Mouse (Mus musculus): ENCODE measurements around the gene Ralb.

Ralb gene

GRCm38 (mm10) chr1:119494024-119494711 lies 10.4 kb downstream of the Ralb start:
- DNase-seq (ENCODE audit: low read depth, low spot score): no peak

DNA sequence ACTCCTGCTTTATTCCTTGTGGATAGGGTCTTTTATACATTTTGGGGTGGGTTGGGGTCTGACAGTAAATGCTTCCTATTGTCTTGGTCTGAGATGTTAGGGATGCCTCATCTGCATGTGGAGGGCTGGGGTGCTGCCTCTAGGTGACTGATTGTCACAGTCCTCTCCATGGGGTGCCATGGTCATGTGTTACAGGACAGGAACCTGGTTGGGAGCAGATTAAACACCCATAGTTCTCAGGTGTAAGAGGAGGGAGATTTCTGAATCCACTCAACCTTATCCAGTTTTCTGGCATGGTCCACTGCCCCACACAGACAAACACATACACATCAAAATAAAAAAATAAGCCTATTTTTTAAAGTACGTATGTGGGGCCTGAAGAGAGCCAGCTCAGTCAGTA lies 12.1 kb downstream of the Ralb start:
- DNase-seq (ENCODE audit: low read depth, low spot score): no peak

GRCm38 (mm10) chr1:119492097-119492496 lies 12.5 kb downstream of the Ralb start:
- DNase-seq (ENCODE audit: low read depth, low spot score): no peak

DNA sequence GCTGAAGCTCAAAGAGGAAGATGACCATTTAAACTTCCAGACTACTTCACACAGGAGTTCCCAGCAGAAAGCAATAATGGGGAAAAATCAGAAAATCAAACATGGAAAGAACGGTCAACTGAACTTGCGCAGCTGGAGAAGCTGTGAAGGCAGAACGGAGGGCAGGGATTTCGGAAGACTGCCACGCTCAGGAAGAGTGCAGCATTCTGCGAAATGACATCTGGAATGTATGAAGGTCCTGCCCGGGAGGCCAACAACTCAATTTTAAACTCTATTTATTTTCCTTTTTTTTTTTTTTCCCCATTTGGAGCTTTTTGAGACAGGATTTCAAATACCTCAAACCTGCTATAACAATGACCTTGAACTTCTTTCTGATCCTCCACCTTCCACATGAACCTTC lies 13.8 kb downstream of the Ralb start:
- no peak for DNase-seq (ENCODE audit: low read depth, low spot score)

GRCm38 (mm10) chr1:119487917-119488590 lies 16.5 kb downstream of the Ralb start:
- DNase-seq (ENCODE audit: low read depth, low spot score): no peak

- DNase-seq (ENCODE audit: low read depth, low spot score): no peak
Measured at GRCm38 (mm10) chr1:119485825-119486224, 18.8 kb downstream of the Ralb start.

- DNase-seq (ENCODE audit: low read depth, low spot score): peak; percentile 31
Measured at GRCm38 (mm10) chr1:119484457-119484856, 20.1 kb downstream of the Ralb start.

DNA sequence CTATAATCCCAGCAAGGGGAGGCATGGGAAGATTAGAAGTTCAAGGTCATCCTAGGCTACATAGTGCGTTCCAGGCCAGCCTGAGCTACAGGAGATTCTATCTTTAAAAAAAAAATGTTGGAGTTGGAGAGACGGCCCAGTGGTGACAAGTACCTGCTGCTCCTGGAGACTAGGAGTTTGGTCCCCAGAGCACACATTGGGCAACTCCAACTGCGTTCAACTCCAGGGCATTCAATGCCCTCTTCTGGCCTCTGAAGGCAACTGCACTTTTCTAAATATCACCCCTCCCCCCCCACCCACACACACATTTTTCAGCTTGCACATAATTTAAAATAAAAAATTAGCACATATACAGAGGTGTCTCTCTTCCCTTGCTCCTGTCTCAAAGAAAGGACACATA lies 21.7 kb downstream of the Ralb start:
- DNase-seq (ENCODE audit: low read depth, low spot score): no peak

- no peak for DNase-seq (ENCODE audit: low read depth, low spot score)
Measured at GRCm38 (mm10) chr1:119481205-119481932, 23.2 kb downstream of the Ralb start.

- DNase-seq (ENCODE audit: low read depth, low spot score): no peak
Measured at GRCm38 (mm10) chr1:119480678-119481077, 23.9 kb downstream of the Ralb start.

GRCm38 (mm10) chr1:119479641-119480040 lies 25.0 kb downstream of the Ralb start:
- DNase-seq (ENCODE audit: low read depth, low spot score): no peak

- DNase-seq (ENCODE audit: low read depth, low spot score): no peak
Measured at GRCm38 (mm10) chr1:119476905-119477353, 27.7 kb downstream of the Ralb start.

GRCm38 (mm10) chr1:119474671-119475070 lies 29.9 kb downstream of the Ralb start:
- no peak for DNase-seq (ENCODE audit: low read depth, low spot score)

- no peak for DNase-seq (ENCODE audit: low read depth, low spot score)
Measured at GRCm38 (mm10) chr1:119472648-119473047, 31.9 kb downstream of the Ralb start.

DNA sequence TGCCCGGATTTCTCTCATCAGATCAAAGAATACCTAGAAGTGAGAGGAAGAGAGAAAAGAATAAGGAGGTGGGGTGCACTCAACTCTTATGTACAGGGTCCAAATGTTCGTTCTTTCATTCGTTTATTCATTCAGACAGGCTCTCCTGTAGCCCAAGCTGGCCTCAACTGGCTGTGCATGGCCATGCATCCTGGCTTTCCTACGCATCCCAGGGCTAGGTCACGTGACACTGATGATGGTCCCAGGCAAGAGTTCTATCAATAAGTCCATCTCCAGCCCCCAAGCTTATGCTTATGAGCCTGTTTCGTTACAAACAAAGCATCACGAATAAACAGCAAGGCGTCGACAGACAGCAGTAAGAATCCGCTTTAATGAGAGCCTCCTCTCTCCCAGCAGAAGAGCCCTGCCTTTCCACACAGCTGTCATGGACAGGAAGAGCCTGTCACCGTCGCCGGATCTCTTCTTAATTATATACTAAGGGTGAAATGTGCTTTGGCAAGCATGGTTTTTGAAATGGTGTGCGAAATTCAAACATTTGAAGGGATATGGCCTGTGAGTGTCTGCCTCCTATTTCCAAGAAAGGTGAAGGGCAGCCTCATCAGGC lies 32.7 kb downstream of the Ralb start:
- DNase-seq (ENCODE audit: low read depth, low spot score): no peak

GRCm38 (mm10) chr1:119463386-119463785 lies 41.2 kb downstream of the Ralb start:
- peak; percentile 66 for DNase-seq (ENCODE audit: low read depth, low spot score)

DNA sequence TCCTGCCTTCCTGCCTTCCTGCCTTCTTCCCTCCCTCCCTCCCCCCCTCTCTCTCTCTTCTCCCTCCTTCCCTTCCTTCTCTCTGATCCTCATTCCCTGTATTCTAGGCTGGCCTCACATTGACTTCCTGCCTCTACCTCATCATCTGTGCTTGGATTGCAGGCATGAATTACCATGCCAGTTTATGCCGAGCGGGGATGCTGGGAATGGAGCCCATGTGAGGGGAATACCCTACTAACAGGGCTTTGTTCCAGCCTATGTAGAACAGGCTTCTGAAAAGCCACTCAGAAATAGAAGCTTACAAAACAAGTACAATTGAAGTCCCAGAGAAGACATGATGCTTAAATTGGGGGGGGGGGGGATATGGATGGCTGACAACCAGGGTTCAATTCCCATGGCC lies 44.5 kb downstream of the Ralb start:
- no peak for DNase-seq (ENCODE audit: low read depth, low spot score)

GRCm38 (mm10) chr1:119457993-119458605 lies 46.5 kb downstream of the Ralb start:
- DNase-seq (ENCODE audit: low read depth, low spot score): peak; percentile 68

GRCm38 (mm10) chr1:119457528-119457855 lies 47.1 kb downstream of the Ralb start:
- DNase-seq (ENCODE audit: low read depth, low spot score): peak; percentile 12

- DNase-seq (ENCODE audit: low read depth, low spot score): peak; percentile 10
Measured at GRCm38 (mm10) chr1:119456671-119457527, 47.7 kb downstream of the Ralb start.

DNA sequence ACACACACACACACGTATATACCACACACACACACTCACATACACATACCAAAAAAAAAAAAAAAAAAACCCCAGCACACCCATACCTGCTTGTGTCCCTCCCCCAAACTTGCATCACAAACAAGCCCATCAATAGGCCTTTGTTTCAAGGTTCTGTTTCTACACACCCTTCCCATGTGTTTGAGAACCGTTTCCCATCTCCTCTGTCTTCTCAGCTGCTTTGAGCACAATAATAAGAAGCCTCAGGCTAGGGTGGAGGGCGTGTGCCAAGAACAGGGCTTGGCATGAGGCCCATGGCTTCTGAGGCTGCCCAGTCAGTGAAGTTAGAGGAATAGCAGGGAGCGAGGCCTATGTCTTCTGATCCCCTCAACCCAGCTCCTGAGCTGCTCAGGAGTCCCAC lies 50.9 kb downstream of the Ralb start:
- no peak for DNase-seq (ENCODE audit: low read depth, low spot score)
